Mouse (Mus musculus): ENCODE measurements around the gene Cd300lf.

GRCm38 (mm10) chr11:115169430-115169829, 35.6 kb upstream of the Cd300lf start:
- TF ChIP-seq CTCF (IDR thresholded peaks at IDR 0.05; ENCODE audit: borderline replicate concordance, extremely low read depth, insufficient read depth, insufficient read length) (no peak), POLR2A (IDR thresholded peaks at IDR 0.05; ENCODE audit: borderline replicate concordance, extremely low read depth, insufficient read depth, insufficient read length, poor library complexity, severe bottlenecking) (no peak)

Data from brain, embryonic 14.5 days (tissue).